Mouse (Mus musculus): Measurements from ENCODE around the gene Mapk11.

GRCm38 (mm10) chr15:89195690-89196312, 46.4 kb upstream of the Mapk11 start:
- TF ChIP-seq CTCF (IDR thresholded peaks at IDR 0.05; ENCODE audit: low read depth) (no peak), EP300 (IDR thresholded peaks at IDR 0.05; ENCODE audit: low read depth) (no peak)

Measured in heart, postnatal 0 days (tissue).